Mouse (Mus musculus) ovary, postnatal 10 days (tissue): ENCODE data around the gene Lnx1.

Source experiments
- DNase-seq: peaks from one replicate; pipeline ENCODE4 v3.0.0; 2022; ENCODE audit warnings: low spot score

Lnx1 gene

DNA sequence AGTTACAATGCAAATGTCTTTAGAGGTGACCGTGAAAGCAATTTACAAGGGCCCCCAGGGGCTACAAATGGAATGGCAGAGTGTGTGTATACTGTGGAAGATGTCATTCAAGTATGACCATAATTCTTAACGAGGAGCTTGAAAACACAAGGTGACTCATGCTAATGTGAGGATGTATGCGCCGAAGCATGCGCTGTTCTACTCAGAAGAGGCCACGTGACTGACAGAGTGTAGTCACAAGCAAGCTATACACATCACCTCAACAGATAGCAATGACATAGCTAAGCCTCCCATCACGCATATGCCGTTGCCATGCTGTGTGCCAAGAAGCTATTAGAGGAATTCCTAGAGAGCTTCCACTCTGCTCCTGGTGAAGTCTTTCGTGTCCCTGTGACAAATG lies 5.2 kb downstream of the Lnx1 start:
- DNase-seq: no peak

DNA sequence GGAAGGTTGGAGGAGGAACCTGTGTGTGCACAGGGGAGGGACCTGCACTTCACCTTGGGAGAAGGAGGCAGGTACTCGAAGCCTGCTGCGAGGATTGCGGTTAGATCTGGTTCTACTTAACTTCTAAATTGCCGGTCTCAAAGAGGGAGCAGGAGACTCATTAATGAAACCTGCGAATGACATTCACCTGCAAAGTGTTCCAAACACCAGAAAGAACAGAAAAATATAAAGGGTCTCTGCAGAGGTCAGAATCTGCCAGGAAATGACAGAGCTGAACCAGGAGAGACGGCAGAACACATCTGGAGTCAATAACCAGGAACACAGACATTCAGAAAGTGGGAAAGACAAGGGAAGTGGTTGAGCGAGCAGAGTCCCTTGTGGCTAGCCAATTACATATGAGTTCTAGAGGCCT lies 8.3 kb downstream of the Lnx1 start:
- DNase-seq: no peak

DNA sequence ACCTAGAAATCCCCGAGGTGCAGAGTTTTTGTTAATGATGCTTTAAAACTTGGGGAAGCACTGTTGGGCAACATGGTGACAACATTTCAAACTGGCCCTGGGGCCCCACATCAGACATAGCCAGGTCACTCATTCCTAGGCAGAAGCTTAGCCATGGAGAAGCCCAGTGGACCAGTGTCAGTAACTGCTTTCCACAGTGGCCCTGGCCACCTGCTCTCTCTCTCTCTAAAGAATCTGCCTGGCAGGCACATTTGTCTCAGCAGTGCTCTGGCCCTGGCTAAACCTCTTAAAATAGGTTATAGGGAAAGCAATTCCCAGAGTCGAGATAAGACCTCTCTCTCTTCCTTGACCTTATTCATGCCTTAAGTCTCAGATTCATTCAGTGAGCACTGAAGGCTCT lies 8.9 kb downstream of the Lnx1 start:
- DNase-seq: no peak

DNA sequence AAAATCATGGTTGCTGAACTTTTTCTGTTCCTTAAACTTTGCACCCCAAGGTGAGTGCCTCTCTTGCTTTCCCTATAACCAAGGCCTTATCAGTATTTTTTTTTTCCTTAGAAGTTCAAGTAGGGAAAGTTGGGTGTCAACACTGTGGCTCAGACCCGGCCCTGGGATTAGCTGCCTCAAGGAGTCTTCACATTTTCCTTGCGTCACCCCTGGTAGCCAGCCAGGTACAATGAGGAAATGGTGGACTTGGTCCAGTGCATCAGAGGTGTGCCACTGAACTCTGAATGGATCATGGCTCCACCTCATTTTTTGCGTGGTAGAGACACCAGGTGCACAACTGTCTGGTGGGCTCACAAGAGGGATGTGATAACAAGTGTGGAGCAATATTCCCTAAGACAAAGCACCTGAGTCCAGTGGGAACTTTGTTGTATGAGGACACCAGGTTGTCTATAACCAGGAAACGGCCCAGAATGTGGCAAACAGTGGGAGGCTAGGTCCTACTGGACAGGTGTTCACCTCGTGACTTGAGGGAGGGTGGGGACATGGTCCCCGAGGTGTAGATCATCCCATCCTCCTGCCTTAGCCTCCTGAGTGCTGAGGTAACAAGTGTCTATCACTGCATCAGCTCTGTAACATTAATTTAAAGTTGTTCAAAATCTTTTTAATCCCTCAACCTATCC lies 10.2 kb downstream of the Lnx1 start:
- no peak for DNase-seq

DNA sequence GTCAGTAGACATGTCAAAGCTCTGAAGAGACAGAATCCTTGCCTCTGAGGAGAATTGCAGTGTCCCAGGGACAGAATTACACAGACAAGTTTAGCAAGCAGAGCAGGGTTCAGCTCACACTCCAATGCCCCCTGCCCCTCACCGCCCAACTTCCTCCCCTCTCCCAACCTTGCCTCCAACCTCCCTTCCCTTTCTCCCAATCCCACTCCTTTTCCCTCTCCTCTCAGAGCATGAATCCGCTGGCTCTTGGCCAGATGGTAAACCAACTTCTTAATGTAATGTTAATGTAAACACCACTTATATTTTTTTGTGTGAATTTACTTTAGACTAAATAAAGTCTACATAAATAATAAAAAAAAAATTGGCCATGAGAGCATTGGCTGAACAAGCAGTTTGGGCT lies 13.9 kb downstream of the Lnx1 start:
- no peak for DNase-seq

DNA sequence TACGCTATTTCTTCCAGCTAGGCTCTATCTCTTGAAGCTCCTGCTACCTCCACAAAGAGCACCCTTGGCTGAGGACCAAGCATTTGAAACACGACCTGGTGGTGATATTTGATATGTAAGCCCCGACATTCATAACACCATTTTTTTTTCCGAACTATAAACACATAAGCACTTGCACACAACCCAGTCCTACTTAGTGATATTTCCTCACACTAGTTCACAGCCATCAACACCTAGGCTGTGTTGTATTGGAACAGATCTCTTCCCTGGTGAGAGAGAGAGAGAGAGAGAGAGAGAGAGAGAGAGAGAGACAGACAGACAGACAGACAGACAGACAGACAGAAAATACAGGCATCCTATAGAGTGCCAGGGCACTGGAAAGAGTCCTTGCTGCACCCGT lies 17.8 kb downstream of the Lnx1 start:
- no peak for DNase-seq

DNA sequence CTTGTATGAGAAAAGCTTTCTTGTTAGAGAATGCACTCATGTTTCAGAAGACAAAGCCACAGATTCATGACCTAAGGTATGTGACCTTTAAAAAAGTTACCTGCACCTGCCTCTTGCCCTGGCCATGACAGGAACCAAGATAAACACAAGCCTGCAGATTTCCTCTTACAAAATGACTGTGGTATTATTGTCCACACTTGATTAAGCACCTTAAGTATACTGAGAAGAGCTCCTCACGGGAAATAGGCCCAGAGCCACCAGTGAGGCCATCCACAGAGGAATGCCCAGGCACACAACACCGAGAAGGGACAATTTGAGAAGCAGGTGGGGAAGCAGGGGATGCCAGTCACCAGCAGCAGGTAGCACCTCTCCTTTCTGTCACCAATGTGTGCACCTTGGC lies 18.9 kb downstream of the Lnx1 start:
- no peak for DNase-seq

DNA sequence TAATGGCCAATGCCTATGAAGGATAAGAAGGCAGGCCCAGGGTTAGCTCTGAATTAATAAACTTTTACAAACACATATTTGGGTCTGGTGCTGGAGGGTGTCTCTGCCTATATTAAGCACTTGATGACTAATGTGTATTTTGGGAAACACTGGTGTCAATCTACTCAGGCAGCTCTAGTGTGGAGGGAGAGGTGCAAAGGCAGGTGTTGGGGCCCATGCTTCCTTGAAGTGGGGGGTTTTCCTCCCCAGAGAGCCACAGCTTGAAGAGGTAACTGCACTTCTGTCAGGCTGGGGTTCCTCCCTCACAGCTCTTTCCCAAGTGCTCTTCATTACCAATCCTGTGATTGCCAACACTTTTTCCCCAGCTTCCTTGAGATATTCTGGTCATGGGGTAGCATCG lies 20.0 kb downstream of the Lnx1 start:
- DNase-seq: no peak

DNA sequence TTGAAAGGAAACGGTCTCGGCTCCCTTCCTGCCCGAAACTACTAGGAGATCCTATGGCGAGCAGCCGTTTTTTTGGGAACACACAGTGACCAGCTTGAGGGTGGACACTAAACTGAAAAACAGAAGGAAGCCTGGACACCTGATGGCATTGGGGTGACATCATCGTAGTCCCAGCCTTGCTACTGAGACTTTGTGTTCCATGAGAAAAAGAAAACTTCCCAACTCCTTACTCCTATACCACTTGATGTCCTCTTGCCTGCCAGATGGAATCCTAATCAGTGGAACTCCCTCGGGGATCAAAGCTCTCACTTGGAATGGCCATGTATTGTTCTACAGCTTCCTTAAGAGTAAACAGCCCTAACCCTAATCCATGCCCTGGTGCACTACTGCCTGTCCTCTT lies 23.1 kb downstream of the Lnx1 start:
- no peak for DNase-seq

DNA sequence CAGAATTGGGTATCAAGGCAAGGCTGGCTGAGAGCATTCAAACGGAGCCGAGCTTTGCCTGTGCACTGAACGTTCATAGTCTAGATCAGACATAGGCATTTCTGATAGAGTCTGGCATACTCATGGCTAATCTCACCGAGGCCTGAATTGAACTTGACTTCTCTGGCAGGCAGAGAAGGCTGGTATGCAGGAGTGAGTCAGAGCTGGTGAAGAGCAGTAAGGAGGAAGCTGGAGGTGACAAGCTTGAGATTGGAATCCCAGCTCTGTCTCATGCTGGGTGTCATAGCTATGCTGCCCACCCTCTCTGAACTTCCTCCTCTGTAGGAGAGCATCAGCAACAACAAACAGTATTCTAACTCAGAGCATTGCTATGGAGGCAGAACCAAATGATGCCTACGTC lies 24.0 kb downstream of the Lnx1 start:
- no peak for DNase-seq

DNA sequence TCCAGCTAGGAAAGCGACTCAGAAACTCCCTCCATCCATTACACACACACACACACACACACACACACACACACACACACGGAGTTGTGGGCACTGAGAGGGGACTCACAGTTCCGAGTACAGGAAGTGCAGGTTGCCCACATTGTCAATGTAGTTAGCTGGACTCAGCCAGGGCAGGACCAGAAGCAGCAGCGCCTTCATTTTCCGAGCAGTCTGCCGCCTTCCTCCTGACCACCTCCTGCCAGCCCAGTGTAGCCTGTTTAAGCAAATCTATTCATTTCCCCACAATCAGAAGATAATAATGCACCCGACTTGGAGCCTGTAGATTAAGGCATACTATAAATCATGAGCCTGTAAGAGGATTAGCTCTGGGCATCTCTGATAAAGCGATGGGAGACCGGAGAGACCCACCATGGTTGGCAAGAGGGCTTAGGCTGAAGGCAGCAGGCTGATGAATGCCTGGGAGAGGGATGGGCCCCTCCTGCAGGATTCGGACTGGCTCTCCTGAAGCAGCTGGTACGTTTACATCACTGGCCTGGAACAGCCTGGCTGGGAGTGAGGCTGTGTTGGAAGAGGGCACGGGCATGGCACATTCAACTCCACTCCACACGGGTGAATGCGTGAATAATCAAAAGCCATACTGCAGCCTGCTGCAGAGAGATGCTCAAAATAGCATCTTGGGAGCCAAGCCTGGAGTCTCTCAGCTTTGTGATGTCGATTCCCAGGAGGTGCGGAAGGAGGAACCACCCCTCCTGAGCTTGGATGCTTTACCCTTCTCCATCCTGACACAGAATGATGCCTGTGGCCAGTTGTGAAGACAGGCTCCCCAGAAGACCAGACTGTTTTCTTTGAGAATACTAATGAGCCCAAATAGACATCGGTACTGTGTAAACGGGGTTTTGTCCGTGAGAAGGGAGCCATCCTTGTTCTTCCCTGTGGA lies 25.0 kb downstream of the Lnx1 start:
- DNase-seq: no peak

DNA sequence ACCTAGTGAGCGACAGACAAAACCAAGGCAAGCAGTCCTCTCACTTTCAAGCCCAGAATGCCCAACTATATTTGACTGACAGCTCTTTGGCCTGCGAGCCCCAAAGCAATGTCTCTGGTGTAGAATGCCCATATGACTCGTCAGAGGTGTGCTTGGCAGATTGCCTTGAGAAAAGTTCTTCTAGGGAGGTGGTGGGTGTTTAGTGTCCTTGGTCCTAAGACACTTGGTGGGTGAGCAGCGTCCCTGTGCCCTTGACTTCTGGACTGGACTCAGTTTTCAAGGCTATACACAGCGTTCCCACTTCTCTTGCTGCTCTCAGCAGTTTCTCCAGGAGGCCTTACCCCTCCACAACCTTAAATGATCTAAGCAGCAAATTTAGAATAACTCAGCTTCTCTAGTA lies 30.2 kb downstream of the Lnx1 start:
- DNase-seq: no peak

DNA sequence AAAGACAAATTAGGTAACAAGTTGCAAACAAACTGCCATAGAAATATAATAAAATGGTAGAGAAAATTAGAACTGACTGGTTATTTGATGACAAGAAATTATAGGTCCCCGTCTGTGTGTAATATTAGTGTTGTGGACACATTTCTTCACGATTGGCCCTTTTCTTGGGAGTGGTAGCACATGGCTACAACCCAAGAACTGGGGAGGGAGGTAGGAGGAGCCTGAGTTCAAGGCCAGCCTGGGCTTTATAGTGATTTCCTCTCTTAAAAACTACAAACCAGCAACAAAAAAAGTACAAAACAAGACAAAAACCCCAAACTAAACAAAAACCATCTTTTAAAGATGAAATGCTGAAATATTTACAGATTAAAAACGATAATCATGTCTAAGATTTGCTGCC lies 31.8 kb downstream of the Lnx1 start:
- no peak for DNase-seq

DNA sequence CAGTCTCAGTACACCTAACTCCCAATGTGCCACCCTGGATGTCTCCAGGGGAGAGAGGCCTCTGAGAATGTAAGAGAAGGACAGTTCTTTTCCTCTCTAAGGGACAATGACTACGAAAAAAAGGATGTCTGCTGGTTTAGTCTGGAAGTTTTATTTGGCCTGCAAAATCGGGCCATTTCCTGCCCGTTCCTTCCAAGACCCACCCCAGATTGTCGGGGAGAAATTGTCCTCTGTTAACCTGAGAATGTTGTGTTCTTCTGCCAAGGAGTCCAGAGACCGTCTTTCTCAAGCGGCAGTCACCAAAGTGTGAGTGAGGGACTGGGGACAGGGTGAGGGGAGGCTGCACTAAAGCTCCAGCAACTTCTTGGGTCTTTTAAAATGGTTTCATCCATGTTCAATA lies 32.8 kb downstream of the Lnx1 start:
- DNase-seq: no peak

DNA sequence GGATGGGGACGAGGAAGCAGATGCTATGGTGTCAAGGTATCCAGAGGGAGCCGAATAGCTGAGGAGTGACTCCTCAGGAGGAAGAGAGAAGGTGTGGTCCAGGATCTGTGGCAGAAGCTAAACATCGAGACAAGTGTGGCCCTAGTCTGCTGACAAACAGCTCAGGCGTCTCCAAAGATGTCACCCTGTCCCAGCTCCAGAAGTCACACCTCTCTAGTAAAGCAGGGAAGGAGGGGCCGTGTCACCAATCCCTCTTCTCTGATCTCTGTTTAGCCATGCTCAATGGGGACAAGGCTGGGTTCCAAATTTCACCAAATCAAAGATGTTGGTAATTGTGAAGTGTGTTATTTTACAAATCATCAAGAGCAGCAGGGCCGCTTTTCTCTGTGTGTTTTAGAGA lies 33.8 kb downstream of the Lnx1 start:
- no peak for DNase-seq

DNA sequence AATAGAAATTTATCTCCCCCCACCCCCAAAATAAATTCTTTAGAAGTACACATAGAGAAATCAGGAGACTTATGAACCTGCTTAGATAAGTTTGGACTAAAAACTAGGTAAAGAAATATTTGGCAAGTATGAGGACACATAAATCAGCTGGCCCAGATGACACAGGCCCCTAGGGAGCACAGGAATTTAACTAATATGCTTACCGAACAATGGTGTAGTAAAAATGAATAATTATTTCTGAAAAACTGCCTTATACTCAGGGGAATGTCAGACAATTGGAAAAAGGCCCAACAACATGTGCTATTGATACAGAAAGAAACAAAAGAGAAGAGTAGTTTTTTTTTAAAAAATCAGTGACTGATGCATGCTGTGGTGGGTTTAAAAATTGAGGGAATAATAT lies 40.1 kb downstream of the Lnx1 start:
- no peak for DNase-seq

DNA sequence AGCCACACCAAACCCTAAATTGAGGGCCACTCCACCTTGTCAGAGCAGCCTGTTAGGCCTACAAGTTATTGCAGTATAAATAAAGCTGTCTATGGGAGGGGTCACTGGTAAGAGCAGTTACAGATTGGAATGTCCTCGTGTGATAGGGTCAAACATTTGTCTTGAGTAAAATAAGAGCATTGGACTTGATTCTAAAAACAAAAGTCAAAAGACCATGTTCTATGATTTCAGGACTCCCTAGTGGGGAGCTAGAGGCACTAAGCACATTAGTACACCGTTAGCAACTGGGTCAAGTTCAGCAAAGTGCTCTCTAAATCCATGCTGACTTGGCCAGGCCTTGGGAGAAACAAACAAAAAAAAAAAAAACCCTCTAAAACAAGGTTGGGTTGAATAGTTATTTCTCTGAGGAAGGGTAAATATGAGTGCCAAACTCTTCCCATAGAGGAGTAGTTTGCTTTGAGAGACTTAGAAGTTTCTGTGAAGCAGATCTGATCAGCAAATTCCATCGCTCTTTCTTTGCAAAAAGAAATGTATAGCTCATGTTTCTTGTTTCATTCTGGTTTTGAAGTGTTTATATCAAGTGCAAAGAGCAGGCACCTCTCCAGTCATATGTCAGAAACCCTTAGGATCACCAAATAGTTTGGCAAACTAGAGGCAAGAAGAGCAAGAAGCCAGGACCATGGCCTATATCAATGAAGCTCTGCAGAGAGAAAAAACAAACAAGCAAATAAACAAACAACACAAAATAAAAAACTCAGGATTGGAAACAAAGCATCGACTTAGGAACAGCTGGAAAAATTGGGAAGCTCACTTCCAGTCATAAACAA lies 40.8 kb downstream of the Lnx1 start:
- no peak for DNase-seq

DNA sequence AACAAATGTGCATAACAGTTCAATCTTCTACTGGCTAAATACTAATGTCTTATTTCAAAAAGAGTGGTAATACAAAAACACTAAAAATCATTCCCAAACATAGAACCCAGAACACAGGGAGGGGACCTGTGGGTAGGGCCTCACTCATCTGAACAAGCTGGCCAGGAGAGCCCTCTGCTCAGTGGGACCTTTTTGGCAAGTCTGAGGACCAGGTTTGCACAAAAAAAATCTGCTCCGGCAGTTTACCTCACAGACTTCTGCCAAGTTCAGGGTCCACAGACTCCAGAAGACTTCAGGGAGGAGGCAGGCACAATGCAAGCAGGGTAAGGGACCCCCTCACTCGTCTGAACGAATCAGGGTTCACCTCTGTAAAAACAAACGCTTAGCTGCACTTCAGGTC lies 42.9 kb downstream of the Lnx1 start:
- DNase-seq: no peak

DNA sequence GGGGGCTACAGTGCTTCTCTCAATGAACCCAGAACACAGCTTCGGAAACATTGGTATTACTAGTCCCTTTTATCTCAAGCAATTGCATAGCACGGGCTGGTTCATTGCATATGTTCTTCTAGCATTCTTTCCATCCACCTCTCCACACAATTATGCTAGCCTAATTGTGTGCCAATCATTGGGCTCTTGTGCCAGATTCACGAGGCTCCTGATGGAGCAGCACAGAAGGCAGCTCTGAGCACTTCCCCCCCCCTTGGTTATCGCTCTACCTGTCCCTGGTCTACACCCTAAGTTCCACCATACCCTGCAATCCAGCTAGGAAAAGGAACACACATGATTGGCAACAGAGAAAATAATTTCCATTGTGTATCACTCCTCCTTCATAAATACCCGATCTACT lies 43.4 kb downstream of the Lnx1 start:
- no peak for DNase-seq

DNA sequence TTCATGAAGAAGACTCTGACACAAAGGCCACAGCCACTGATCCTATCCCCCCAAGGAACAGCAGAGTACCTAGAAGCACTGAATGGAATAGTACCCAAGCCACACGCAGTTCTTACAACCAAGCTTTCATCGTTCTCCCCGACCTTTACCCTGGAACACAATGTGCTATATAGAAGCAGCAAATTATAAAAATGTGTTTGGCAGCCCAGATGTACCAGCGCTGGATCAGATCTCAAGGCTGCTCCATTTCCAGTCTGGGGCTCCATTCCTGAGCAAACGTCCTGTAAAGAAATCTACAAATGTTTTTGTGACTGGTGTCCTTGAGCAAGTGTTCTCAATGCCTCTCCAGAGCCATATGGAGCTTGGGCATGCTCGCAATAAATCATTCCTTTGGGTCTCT lies 44.8 kb downstream of the Lnx1 start:
- DNase-seq: no peak

DNA sequence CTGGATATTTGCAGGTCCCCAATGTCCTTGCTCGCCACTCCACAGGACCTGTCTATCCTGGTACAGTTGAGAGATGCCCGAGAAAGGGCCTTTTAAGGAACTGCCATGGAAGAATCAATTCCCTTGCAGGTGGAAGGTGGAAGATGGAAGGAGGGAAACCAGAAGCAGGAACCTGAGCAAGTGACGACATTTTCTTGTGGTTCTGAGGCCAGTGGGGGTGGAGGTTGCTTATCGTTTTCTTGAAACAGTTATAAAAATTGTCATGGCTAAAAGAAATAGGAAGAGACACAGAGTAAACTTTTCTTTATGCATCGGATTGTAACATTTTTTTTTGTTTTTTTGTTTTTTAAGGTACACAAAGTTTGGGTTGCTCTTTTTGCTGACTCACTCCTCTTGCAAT lies 46.3 kb downstream of the Lnx1 start:
- DNase-seq: no peak

DNA sequence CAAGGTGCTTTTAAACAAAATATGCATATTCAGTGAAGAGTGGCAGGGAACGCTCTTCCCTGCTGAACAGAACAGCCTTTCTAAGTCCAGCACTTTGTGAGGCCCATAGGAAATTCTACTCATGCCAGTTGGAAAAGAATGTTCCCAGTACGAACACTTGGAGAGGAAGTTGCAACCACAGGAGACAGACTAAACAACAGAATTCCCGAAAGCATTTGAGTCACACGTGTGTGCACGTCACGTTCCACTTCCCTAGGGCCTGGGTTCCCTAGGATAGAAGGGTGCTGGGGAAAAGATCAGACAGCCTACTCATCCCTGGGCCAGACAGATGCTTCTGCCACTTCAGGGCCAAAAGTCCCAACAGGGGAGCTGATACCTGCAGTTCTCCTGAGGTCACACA lies 48.2 kb downstream of the Lnx1 start:
- no peak for DNase-seq

DNA sequence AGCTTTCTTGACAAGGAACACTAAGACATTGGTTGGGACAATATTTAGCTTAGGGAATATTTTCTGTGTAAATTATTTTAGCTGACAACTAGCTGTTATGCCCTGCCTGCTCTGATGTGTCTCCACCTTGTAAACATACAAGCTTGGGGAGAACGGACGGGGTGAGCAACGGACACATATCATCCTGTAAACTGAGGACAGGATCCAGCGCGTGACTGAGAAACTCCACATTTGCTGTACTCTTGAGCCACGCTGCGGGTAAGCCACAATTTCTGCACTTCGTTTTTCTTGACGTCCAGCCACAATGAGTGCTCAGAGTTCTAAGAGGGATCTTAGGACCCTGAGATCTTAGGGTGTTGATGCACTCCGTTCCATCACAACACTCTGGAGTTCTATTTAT lies 48.9 kb downstream of the Lnx1 start:
- DNase-seq: no peak
